Mouse (Mus musculus) stomach, embryonic 14.5 days (tissue): ENCODE results near the gene Agap2. TPM values are rescaled to one million over a fixed set of nuclear protein-coding genes. Genes with fewer than 3 reads are reported as not detected.
A peak's percentile ranks its signal among the peaks of the same experiment; 100 is the strongest.

ENCODE experiments used
- ATAC-seq: fragments of 200-750 bp; cut with Nextera tagmentation; 2 replicates; pipeline ENCODE4 v1.8.0; 2017; ENCODE audit warnings: low read depth, moderate TSS enrichment; ENCODE audit not compliant: insufficient number of reproducible peaks, insufficient read depth, low FRiP score
- H3K27ac ChIP-seq: fragments of 300-500 bp; sonication (generic); 2 replicates; pipeline ENCODE4 v1.5.1; 2014; ENCODE audit warnings: mild to moderate bottlenecking, low read length, moderate library complexity, mixed read lengths
- H3K27me3 ChIP-seq: fragments of 300-500 bp; sonication (generic); 2 replicates; pipeline ENCODE4 v1.6.1; 2014; ENCODE audit warnings: low read length, control low read depth, mixed read lengths; ENCODE audit not compliant: control insufficient read depth, insufficient read depth
- H3K36me3 ChIP-seq: fragments of 300-500 bp; sonication (generic); 2 replicates; pipeline ENCODE4 v1.6.1; 2014; ENCODE audit warnings: mild to moderate bottlenecking, control low read depth, low read length, moderate library complexity, mixed read lengths; ENCODE audit not compliant: control insufficient read depth, insufficient read depth
- H3K4me1 ChIP-seq: fragments of 300-500 bp; sonication (generic); 2 replicates; pipeline ENCODE4 v1.6.1; 2014; ENCODE audit warnings: low read length, control low read depth, mixed read lengths; ENCODE audit not compliant: control insufficient read depth, insufficient read depth
- H3K4me2 ChIP-seq: fragments of 300-500 bp; sonication (generic); replicated peaks from 2 replicates; pipeline ENCODE4 v1.6.1; 2014; ENCODE audit warnings: low read depth, low read length, control low read depth
- H3K4me3 ChIP-seq: fragments of 300-500 bp; sonication (generic); 2 replicates; pipeline ENCODE4 v1.5.1; 2014; ENCODE audit warnings: low read depth, low read length, control low read depth
- H3K9ac ChIP-seq: fragments of 300-500 bp; sonication (generic); replicated peaks from 2 replicates; pipeline ENCODE4 v1.6.1; 2014; ENCODE audit warnings: low read depth, mild to moderate bottlenecking, control low read depth, low read length, moderate library complexity, mixed read lengths
- H3K9me3 ChIP-seq: fragments of 300-500 bp; sonication (generic); 2 replicates; pipeline ENCODE4 v1.6.1; 2016; ENCODE audit warnings: low read depth, low read length, control low read depth; ENCODE audit not compliant: control insufficient read depth
- WGBS: fragments of 180-500 bp; shearing (Covaris S2); extraction: QIAGEN DNeasy Blood & Tissue Kit; methylation state at CpG from one replicate; pipeline ENCODE4 v1.1.7; 2014; 5-methylcytosine and 5-hydroxymethylcytosine counted together
- polyA plus RNA-seq: library from polyadenylated mRNA; unstranded; fragments of >200 nt; fragmentation: Nextera tagmentation; extraction: Ambion mirVana; gene quantifications from 2 replicates; pipeline ENCODE4 v1.2.1, GENCODE M21; 2014

Gene Agap2
- polyA plus RNA-seq, 1 experiment from 2014 or later, result 0.27 TPM

GRCm38 (mm10) chr10:127077515-127077914 is 2.4 kb downstream of the Agap2 start:
- no peak overlapping the region for H3K4me2 ChIP-seq
- ATAC-seq, result no peak

GRCm38 (mm10) chr10:127078001-127078676 is 3.1 kb downstream of the Agap2 start:
- Histone ChIP-seq H3K9me3 (no peaks in the 10 kb centered on the region), H3K4me1 (peaks cover 22% of the 10 kb centered on the region), H3K36me3 (no peaks in the 10 kb centered on the region), H3K4me2 (peak overlapping the region; percentile 97), H3K27me3 (peaks cover 40% of the 10 kb centered on the region), H3K27ac (no peak overlapping the region), H3K4me3 (peak overlapping the region; percentile 44; the same call in 1 of the 2 replicates), H3K9ac (no peak overlapping the region)
- no peak for ATAC-seq
- WGBS, result 5% methylated on average over 12 of the region's 12 CpGs

More at GRCm38 (mm10) chr10:127077515-127077914, 2.4 kb downstream of the Agap2 start:
- H3K4me3 ChIP-seq, result no peak overlapping the region
- H3K27ac ChIP-seq, result no peak overlapping the region
- no peaks in the 10 kb centered on the region for H3K9me3 ChIP-seq
- peaks cover 35% of the 10 kb centered on the region for H3K27me3 ChIP-seq
- H3K4me1 ChIP-seq, result peaks cover 22% of the 10 kb centered on the region
- 10% methylated on average over 10 of the region's 10 CpGs for WGBS
- H3K9ac ChIP-seq, result no peak overlapping the region
- H3K36me3 ChIP-seq, result no peaks in the 10 kb centered on the region

- 0 out of 2 replicates have a peak, but pooled peaks have one; percentile 35 for ATAC-seq
- WGBS, result under 1% methylated on average over 30 of the region's 49 CpGs
- H3K27me3 ChIP-seq, result peaks cover 40% of the 10 kb centered on the region
These were observed 3.8 kb downstream of the Agap2 start for GRCm38 (mm10) chr10:127078677-127079575.

GRCm38 (mm10) chr10:127079665-127080391 is 4.7 kb downstream of the Agap2 start:
- peak overlapping the region; percentile 19; the same call in 1 of the 2 replicates for H3K9ac ChIP-seq
- no peak for ATAC-seq
- no peak overlapping the region for H3K27ac ChIP-seq
- H3K4me2 ChIP-seq, result peak overlapping the region; percentile 97
- H3K36me3 ChIP-seq, result no peaks in the 10 kb centered on the region
- WGBS, result 4% methylated on average over 52 of the region's 70 CpGs
- peaks cover 40% of the 10 kb centered on the region for H3K27me3 ChIP-seq
- no peaks in the 10 kb centered on the region for H3K9me3 ChIP-seq
- H3K4me1 ChIP-seq, result peaks cover 22% of the 10 kb centered on the region
- peak overlapping the region; percentile 44 for H3K4me3 ChIP-seq

More at GRCm38 (mm10) chr10:127078677-127079575, 3.8 kb downstream of the Agap2 start:
- no peaks in the 10 kb centered on the region for H3K36me3 ChIP-seq
- H3K9ac ChIP-seq, result peak overlapping the region; percentile 19; the same call in 1 of the 2 replicates
- peaks cover 22% of the 10 kb centered on the region for H3K4me1 ChIP-seq
- H3K9me3 ChIP-seq, result no peaks in the 10 kb centered on the region
- H3K4me3 ChIP-seq, result peak overlapping the region; percentile 44
- peak overlapping the region; percentile 97 for H3K4me2 ChIP-seq
- H3K27ac ChIP-seq, result no peak overlapping the region

- H3K27me3 ChIP-seq, result peaks cover 40% of the 10 kb centered on the region
- WGBS, result 4% methylated on average over 48 of the region's 48 CpGs
- peak overlapping the region; percentile 40 for H3K4me2 ChIP-seq
- H3K36me3 ChIP-seq, result no peaks in the 10 kb centered on the region
- H3K4me1 ChIP-seq, result peaks cover 22% of the 10 kb centered on the region
- no peak for ATAC-seq
- no peaks in the 10 kb centered on the region for H3K9me3 ChIP-seq
- peak overlapping the region; percentile 22 for H3K4me3 ChIP-seq
- H3K27ac ChIP-seq, result no peak overlapping the region
- no peak overlapping the region for H3K9ac ChIP-seq
These were observed 6.1 kb downstream of the Agap2 start for GRCm38 (mm10) chr10:127080901-127081780.

- H3K27me3 ChIP-seq, result peaks cover 40% of the 10 kb centered on the region
- peak overlapping the region; percentile 40; the same call in 1 of the 2 replicates for H3K4me2 ChIP-seq
- H3K9me3 ChIP-seq, result no peaks in the 10 kb centered on the region
- ATAC-seq, result no peak
- H3K27ac ChIP-seq, result no peak overlapping the region
- H3K9ac ChIP-seq, result no peak overlapping the region
- WGBS, result 30% methylated on average over 8 of the region's 8 CpGs
- H3K4me1 ChIP-seq, result peaks cover 22% of the 10 kb centered on the region
- no peaks in the 10 kb centered on the region for H3K36me3 ChIP-seq
- no peak overlapping the region for H3K4me3 ChIP-seq
These were observed 7.0 kb downstream of the Agap2 start for GRCm38 (mm10) chr10:127081996-127082620.

- Histone ChIP-seq H3K9me3 (no peaks in the 10 kb centered on the region), H3K36me3 (no peaks in the 10 kb centered on the region), H3K27me3 (peaks cover 29% of the 10 kb centered on the region), H3K4me3 (no peak overlapping the region), H3K4me2 (no peak overlapping the region), H3K9ac (no peak overlapping the region), H3K27ac (no peak overlapping the region), H3K4me1 (peaks cover 22% of the 10 kb centered on the region)
- 24% methylated on average over 8 of the region's 8 CpGs for WGBS
- no peak for ATAC-seq
These were observed 8.3 kb downstream of the Agap2 start for GRCm38 (mm10) chr10:127083292-127083914.
